In genomic region chr19:5609547-5610404, GRCm38 (mm10) we compare ENCODE assay signal across 8 mouse cellular contexts. TPM values are rescaled to one million over a fixed set of nuclear protein-coding genes. Genes with fewer than 3 reads are reported as not detected.
DNase-seq lines count a peak whose midpoint lies in the region; ATAC-seq lines count a peak whose summit lies in the region.

Gene Kat5 (minus strand): TSS chr19:5610237.

- H3K9me3 ChIP-seq in heart, embryonic 14.5 days (ENCODE audit: control insufficient read depth, low read length): no peaks in the 10 kb centered on the region
- H3K9me3 ChIP-seq in liver, embryonic 13.5 days (replicated peaks): no peaks in the 10 kb centered on the region
- no peaks in the 10 kb centered on the region for H3K9me3 ChIP-seq in stomach, embryonic 16.5 days (replicated peaks; ENCODE audit: control insufficient read depth, low read length)

- peaks cover 3% of the 10 kb centered on the region; the same call in 1 of the 2 replicates for H3K27me3 ChIP-seq in heart, embryonic 14.5 days (ENCODE audit: control insufficient read depth, insufficient read depth, low read length)
- no peaks in the 10 kb centered on the region for H3K27me3 ChIP-seq in liver, embryonic 13.5 days
- H3K27me3 ChIP-seq in stomach, embryonic 16.5 days (ENCODE audit: control insufficient read depth, insufficient read depth, low read length): no peaks in the 10 kb centered on the region; the same call in 1 of the 2 replicates

- peak; percentile 81 for ATAC-seq in heart, embryonic 14.5 days (ENCODE audit: insufficient number of reproducible peaks, insufficient read depth, low FRiP score, low read depth)
- peak; percentile 86 for ATAC-seq in liver, embryonic 13.5 days (ENCODE audit: low read depth)
- peak; percentile 94 for ATAC-seq in stomach, embryonic 16.5 days (ENCODE audit: insufficient read depth, low FRiP score)

- WGBS in heart, embryonic 14.5 days: under 1% methylated on average over 47 of the region's 55 CpGs
- under 1% methylated on average over 54 of the region's 55 CpGs for WGBS in liver, embryonic 13.5 days (ENCODE audit: insufficient replicate concordance)
- WGBS in stomach, embryonic 16.5 days: under 1% methylated on average over 53 of the region's 55 CpGs

- H3K4me1 ChIP-seq in brown adipose tissue, adult 24 weeks (ENCODE audit: control insufficient read depth, insufficient read depth, insufficient read length, low read length): peaks cover 4% of the 10 kb centered on the region
- H3K4me1 ChIP-seq in heart, embryonic 14.5 days (ENCODE audit: control insufficient read depth in 2 of 2, insufficient read depth in 2 of 2, low read length in 2 of 2): peaks cover 14 to 20% of the 10 kb centered on the region in 2 experiments
- H3K4me1 ChIP-seq in liver, embryonic 13.5 days (replicated peaks): peaks cover 54% of the 10 kb centered on the region
- peaks cover 16% of the 10 kb centered on the region for H3K4me1 ChIP-seq in stomach, embryonic 16.5 days (ENCODE audit: control insufficient read depth, insufficient read depth, low read length)

- H3K4me2 ChIP-seq in heart, embryonic 14.5 days (ENCODE audit: low read length): peak within 1 kb of the TSS; percentile 67
- peak within 1 kb of the TSS; percentile 88 for H3K4me2 ChIP-seq in liver, embryonic 13.5 days
- peak within 1 kb of the TSS; percentile 83 for H3K4me2 ChIP-seq in stomach, embryonic 16.5 days (ENCODE audit: low read depth, low read length)

- peak within 1 kb of the TSS; percentile 82 for H3K9ac ChIP-seq in heart, embryonic 14.5 days (ENCODE audit: low read length)
- peak within 1 kb of the TSS; percentile 81 for H3K9ac ChIP-seq in liver, embryonic 13.5 days
- H3K9ac ChIP-seq in stomach, embryonic 16.5 days (ENCODE audit: low read length): peak within 1 kb of the TSS; percentile 90

- DNase-seq in CD4-positive, CD25-positive, alpha-beta regulatory T cell, adult 2 months (ENCODE audit: low read depth, low spot score): peak; percentile 93
- peak; percentile 68 for DNase-seq in fibroblast of lung, adult 2 months (ENCODE audit: low read depth)
- DNase-seq in kidney, postnatal 14 days: peak; percentile 94
- DNase-seq in liver, embryonic 13.5 days: peak; percentile 86
- DNase-seq in neural tube, embryonic 10.5 days (ENCODE audit: extremely low spot score, low spot score): peak; percentile 99

- H3K27ac ChIP-seq in brown adipose tissue, adult 24 weeks (replicated peaks; ENCODE audit: low read depth, low read length): peak within 1 kb of the TSS; percentile 100
- H3K27ac ChIP-seq in heart, embryonic 14.5 days (replicated peaks in 1 of 2; ENCODE audit: control insufficient read depth in 1 of 2, insufficient read depth in 1 of 2, low read depth in 2 of 2, low read length in 2 of 2): peak within 1 kb of the TSS; percentile 92 to 99
- H3K27ac ChIP-seq in liver, embryonic 13.5 days: peak within 1 kb of the TSS; percentile 91
- H3K27ac ChIP-seq in stomach, embryonic 16.5 days (ENCODE audit: low read length): peak within 1 kb of the TSS; percentile 98

- peak within 1 kb of the TSS; percentile 96 for H3K4me3 ChIP-seq in brown adipose tissue, adult 24 weeks (ENCODE audit: insufficient read depth, low read depth, low read length)
- peak within 1 kb of the TSS; percentile 65 to 87 for H3K4me3 ChIP-seq in heart, embryonic 14.5 days (ENCODE audit: control insufficient read depth in 1 of 2, insufficient read depth in 1 of 2, low read depth in 1 of 2, low read length in 2 of 2)
- H3K4me3 ChIP-seq in liver, embryonic 13.5 days (replicated peaks): peak within 1 kb of the TSS; percentile 80
- H3K4me3 ChIP-seq in stomach, embryonic 16.5 days (replicated peaks; ENCODE audit: low read length): peak within 1 kb of the TSS; percentile 79

- H3K36me3 ChIP-seq in heart, embryonic 14.5 days (ENCODE audit: control insufficient read depth, insufficient read depth, low read length): peaks cover 43% of the 10 kb centered on the region
- peaks cover 44% of the 10 kb centered on the region for H3K36me3 ChIP-seq in liver, embryonic 13.5 days
- peaks cover 17% of the 10 kb centered on the region for H3K36me3 ChIP-seq in stomach, embryonic 16.5 days (ENCODE audit: control insufficient read depth, insufficient read depth, low read length)

RNA-seq across cellular contexts. Expression of gene Kat5, which starts in this region (rescaled TPM):
- 17.0 and 26.3 TPM in 2 replicates for polyA plus RNA-seq in brown adipose tissue, adult 24 weeks (2012; ENCODE audit: insufficient read depth, insufficient read length, missing spikeins)
- 19.7 and 20.0 TPM in 2 replicates for polyA plus RNA-seq in heart, embryonic 14.5 days (2014; fragmentation: Nextera tagmentation; extraction: Ambion mirVana)
- 21.7 and 23.8 TPM in 2 replicates for polyA plus RNA-seq in liver, embryonic 13.5 days (2015; fragmentation: Nextera tagmentation; extraction: Ambion mirVana)
- 43.3 and 45.2 TPM in 2 replicates for polyA plus RNA-seq in stomach, embryonic 16.5 days (2015; fragmentation: Nextera tagmentation; extraction: Ambion mirVana)

Comparison
In these comparisons a context has a peak if more than half of its experiments do, and no peak if none do; other contexts are left out.
1. Peak in every context shown above with its lines: DNase-seq, ATAC-seq, H3K4me3 ChIP-seq and H3K27ac ChIP-seq.